Mouse (Mus musculus): ENCODE measurements around the gene Nlrp6. TPM values are rescaled to one million over a fixed set of nuclear protein-coding genes. Genes with fewer than 3 reads are reported as not detected.

Nlrp6 gene
- polyA plus RNA-seq, 1 experiment = not detected

DNA sequence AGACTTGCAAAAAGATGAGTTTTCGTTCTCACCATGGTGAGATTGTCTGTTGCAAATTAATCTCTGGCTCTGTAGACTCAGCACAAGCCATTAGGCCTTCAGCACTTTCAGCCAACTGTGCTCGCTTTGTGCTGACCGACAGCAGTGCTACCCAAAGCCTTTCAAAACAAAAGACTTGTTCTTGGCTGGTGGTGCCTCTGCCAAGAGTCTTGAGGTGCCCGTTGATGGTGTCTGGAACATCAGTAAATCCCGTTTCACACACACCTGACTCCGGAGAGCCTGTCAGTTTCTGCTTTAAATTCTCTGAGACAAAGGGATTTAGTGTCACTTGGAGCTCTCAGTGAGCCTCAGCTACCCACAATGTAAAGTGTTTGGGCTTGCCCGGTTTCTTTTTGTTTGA lies 26.7 kb upstream of the Nlrp6 start:
- H3K4me1 ChIP-seq (ENCODE audit: control insufficient read depth, insufficient read depth, low read length) = no peaks in the 10 kb centered on the region
- TF ChIP-seq CTCF (IDR thresholded peaks at IDR 0.05; ENCODE audit: borderline replicate concordance, insufficient read depth, low read length) = no peak
- no peak for TF ChIP-seq POLR2A (IDR thresholded peaks at IDR 0.05; ENCODE audit: low read depth, low read length)
- H3K27ac ChIP-seq (ENCODE audit: insufficient read depth, low read length) = no peak overlapping the region
- no peak overlapping the region for H3K4me3 ChIP-seq (ENCODE audit: insufficient read depth, low read length)

DNA sequence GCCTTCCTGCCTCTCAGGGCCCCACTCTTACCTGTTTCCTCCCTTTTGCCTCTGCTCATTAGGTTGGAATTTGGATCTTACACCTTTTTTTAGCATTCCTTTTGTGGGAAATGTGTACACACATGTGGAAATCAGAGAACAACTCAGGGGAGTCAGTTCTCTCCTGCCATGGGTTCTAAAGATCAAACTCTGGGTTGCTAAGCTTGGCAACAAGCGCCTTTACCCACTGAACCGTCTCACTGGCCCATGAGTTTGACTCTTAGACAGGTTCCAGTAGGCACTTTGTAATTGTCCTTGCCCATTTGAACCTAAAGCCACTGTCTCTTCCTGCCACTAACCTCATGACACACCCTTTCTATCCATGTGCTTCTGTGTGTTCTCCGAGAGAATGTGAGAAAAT lies 26.1 kb upstream of the Nlrp6 start:
- TF ChIP-seq POLR2A (IDR thresholded peaks at IDR 0.05; ENCODE audit: low read depth, low read length) (no peak), CTCF (IDR thresholded peaks at IDR 0.05; ENCODE audit: borderline replicate concordance, insufficient read depth, low read length) (no peak)
- Histone ChIP-seq H3K4me1 (ENCODE audit: control insufficient read depth, insufficient read depth, low read length) (no peaks in the 10 kb centered on the region), H3K4me3 (ENCODE audit: insufficient read depth, low read length) (no peak overlapping the region), H3K27ac (ENCODE audit: insufficient read depth, low read length) (no peak overlapping the region)

DNA sequence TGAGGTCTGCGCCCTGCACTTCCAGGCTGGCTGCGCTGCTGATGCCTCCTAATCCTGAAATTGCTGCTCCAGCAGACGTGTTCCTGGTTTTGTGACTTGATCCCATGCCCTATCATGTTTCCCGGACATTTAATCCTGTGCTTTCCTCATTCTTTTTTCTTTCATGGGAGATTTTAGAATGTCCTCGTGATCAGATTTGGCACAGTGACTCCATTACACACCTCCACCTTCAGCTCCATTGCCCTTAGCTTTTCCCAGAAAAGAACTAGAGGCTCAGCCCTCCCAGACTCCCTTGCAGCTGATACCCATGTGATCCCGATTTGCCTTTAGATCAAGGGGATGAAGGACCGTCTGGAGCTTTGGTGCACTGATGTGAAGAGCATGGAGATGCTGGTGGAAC lies 22.8 kb upstream of the Nlrp6 start:
- Histone ChIP-seq H3K4me3 (ENCODE audit: insufficient read depth, low read length) (no peak overlapping the region), H3K4me1 (ENCODE audit: control insufficient read depth, insufficient read depth, low read length) (no peaks in the 10 kb centered on the region), H3K27ac (ENCODE audit: insufficient read depth, low read length) (no peak overlapping the region)
- TF ChIP-seq POLR2A (IDR thresholded peaks at IDR 0.05; ENCODE audit: low read depth, low read length) = no peak
- no peak for TF ChIP-seq CTCF (IDR thresholded peaks at IDR 0.05; ENCODE audit: borderline replicate concordance, insufficient read depth, low read length)

DNA sequence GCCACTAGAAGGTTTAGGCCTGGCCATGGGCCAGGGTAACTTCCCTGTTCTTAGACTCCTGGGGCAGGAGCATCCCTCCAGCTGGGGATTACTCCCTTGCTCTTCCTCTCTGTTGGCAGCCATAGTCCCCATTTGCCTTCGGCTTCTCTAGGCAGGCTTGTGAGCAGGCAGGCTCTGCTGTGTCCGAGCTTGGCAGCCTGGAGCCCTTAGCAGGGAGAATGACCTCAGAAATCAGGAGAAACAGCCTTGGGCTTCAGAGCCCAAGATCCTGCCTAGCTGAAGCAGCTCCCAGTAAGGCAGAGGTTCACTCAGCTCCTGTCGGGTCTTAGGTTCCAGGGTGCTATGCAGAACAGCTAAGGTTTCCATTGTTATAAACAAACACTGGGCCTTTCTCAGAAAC lies 21.6 kb upstream of the Nlrp6 start:
- Histone ChIP-seq H3K4me3 (ENCODE audit: insufficient read depth, low read length) (no peak overlapping the region), H3K4me1 (ENCODE audit: control insufficient read depth, insufficient read depth, low read length) (no peaks in the 10 kb centered on the region), H3K27ac (ENCODE audit: insufficient read depth, low read length) (no peak overlapping the region)
- no peak for TF ChIP-seq CTCF (IDR thresholded peaks at IDR 0.05; ENCODE audit: borderline replicate concordance, insufficient read depth, low read length)
- no peak for TF ChIP-seq POLR2A (IDR thresholded peaks at IDR 0.05; ENCODE audit: low read depth, low read length)

DNA sequence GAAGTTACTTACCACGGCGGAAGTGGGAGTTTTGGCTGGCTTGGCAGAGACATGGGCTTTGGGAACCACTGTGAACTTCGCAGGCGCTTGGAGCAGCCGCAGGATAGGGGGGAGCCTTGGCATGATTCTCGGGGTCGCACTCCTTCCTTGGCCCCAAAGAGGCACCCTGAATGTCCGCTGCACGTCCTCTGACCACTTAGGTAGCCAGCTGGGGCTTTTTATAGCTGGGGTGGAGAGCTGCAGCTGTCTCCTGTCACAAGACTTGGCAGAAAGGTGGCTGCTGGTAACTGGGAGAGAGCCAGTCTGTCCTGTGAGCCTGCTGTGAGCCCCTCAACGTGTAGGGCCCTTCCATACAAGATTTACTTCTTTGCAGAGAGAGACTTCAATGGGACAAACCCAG lies 20.5 kb upstream of the Nlrp6 start, which contains the start of gene Cox8b:
Cox8b (minus strand) TSS at position 227 of the 400 bp plus-strand sequence.
- H3K27ac ChIP-seq (ENCODE audit: insufficient read depth, low read length) = no peak within 1 kb of the TSS
- no peak within 1 kb of the TSS for H3K4me3 ChIP-seq (ENCODE audit: insufficient read depth, low read length)
- H3K4me1 ChIP-seq (ENCODE audit: control insufficient read depth, insufficient read depth, low read length) = no peaks in the 10 kb centered on the region
- TF ChIP-seq CTCF (IDR thresholded peaks at IDR 0.05; ENCODE audit: borderline replicate concordance, insufficient read depth, low read length) (no peak), POLR2A (IDR thresholded peaks at IDR 0.05; ENCODE audit: low read depth, low read length) (no peak)

DNA sequence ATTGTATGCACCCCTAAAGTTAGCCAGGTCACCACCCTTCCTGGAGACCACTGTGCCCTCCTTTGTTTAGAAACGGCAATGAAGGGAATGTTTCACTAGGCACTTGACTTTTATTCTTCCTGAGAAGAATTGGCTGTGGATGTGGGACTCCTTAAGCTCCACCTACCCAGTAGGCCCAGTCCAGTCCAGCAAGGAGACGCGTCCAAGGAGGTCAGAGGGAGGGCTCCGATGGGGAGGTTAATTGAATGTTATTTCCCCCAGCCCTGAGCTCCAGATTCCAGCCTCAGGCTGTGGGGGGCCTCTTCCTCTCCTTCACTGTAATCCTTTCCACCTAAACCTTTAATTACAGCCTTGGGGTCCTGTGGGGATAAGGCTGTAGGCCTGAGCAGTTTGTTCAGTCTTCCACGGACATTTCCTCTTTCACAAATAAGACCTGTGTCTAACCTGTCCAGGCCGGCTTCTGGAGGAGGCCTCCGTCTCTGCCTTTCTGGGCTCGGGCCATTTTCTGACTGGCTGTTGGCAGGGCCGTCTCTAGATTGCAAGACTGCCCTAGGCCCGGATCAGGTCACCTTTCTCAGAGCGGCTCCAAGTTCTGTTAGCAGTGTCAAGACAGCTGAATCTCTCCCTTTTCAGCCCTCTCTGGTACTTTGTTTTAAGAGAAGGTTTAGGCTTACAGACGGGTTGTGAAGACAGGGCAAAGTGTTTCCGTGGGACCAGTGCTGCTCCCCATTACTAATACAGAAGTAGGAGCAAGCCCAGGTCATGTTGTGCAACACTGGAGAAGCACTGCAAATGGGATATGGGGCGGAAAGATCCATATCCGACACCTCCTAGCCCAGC lies 18.4 kb upstream of the Nlrp6 start:
- Histone ChIP-seq H3K27ac (ENCODE audit: insufficient read depth, low read length) (no peak overlapping the region), H3K4me1 (ENCODE audit: control insufficient read depth, insufficient read depth, low read length) (no peaks in the 10 kb centered on the region), H3K4me3 (ENCODE audit: insufficient read depth, low read length) (no peak overlapping the region)
- no peak for TF ChIP-seq POLR2A (IDR thresholded peaks at IDR 0.05; ENCODE audit: low read depth, low read length)
- TF ChIP-seq CTCF (IDR thresholded peaks at IDR 0.05; ENCODE audit: borderline replicate concordance, insufficient read depth, low read length) = no peak

DNA sequence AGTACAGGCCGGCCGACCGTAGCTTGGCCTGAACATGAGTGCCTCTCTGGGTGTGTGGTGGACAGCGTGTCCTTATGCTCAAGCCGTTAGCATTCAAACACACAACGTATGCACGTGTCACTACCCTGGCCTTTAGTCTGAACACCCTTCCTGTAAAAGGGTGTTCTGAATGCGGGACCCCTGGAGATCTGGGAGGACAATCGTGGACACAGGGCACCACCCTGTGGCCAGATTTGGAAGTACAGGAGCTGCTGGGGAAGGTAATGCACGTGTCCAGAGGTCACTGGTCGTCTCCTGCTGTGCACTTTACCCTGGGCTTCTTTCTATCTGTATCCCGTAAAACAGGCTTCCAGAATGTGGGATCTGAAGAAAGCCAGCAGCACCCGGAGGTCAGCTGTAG lies 17.5 kb upstream of the Nlrp6 start:
- H3K27ac ChIP-seq (ENCODE audit: insufficient read depth, low read length) = no peak overlapping the region
- no peaks in the 10 kb centered on the region for H3K4me1 ChIP-seq (ENCODE audit: control insufficient read depth, insufficient read depth, low read length)
- peak; percentile 85 for TF ChIP-seq CTCF (IDR thresholded peaks at IDR 0.05; ENCODE audit: borderline replicate concordance, insufficient read depth, low read length)
- no peak for TF ChIP-seq POLR2A (IDR thresholded peaks at IDR 0.05; ENCODE audit: low read depth, low read length)
- H3K4me3 ChIP-seq (ENCODE audit: insufficient read depth, low read length) = no peak overlapping the region

DNA sequence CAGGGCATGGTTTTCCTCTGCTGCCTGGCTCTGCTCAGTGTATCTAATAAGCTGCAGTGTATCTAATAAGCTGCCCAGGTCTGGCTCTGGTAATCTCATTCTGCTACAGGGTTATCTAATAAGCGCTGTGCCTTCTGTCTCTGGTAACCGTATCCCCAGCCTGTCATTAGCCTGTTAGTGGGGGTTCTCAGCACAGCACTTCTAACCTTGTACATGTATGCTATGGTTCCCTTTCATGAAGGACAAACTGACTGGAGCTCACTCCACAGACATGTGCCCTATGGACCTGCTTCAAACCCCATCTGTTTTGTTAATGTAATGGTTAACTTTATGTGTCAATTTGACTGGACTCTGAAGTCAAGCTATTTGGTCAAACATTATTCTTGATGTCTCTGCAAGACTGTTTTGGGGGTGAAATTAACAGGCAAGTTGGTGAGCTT lies 15.0 kb upstream of the Nlrp6 start:
- TF ChIP-seq CTCF (IDR thresholded peaks at IDR 0.05; ENCODE audit: borderline replicate concordance, insufficient read depth, low read length) = no peak
- no peak for TF ChIP-seq POLR2A (IDR thresholded peaks at IDR 0.05; ENCODE audit: low read depth, low read length)

DNA sequence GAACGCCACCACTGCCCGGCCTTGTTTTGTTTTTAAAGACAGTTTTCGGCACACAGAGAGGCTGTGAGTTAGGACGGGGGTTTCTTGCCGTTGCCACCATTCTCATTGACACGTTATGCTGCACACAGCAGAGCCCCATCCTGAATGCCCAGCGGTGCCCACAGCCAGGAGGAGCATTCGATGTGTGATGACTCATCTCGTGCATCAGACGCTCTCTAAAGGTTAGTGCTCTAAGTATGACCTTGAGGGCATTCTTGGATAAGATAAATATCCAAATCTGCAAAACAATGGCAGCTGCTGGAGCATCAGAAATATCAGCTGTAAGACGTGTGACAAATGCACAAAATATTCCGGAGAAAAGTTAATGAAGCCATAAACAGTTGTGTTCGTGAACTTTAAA lies 13.6 kb upstream of the Nlrp6 start:
- Histone ChIP-seq H3K4me1 (ENCODE audit: control insufficient read depth, insufficient read depth, low read length) (no peaks in the 10 kb centered on the region), H3K27ac (ENCODE audit: insufficient read depth, low read length) (no peak overlapping the region), H3K4me3 (ENCODE audit: insufficient read depth, low read length) (no peak overlapping the region)
- no peak for TF ChIP-seq POLR2A (IDR thresholded peaks at IDR 0.05; ENCODE audit: low read depth, low read length)
- TF ChIP-seq CTCF (IDR thresholded peaks at IDR 0.05; ENCODE audit: borderline replicate concordance, insufficient read depth, low read length) = no peak

More for the DNA sequence above, 15.0 kb upstream of the Nlrp6 start:
- Histone ChIP-seq H3K4me3 (ENCODE audit: insufficient read depth, low read length) (no peak overlapping the region), H3K27ac (ENCODE audit: insufficient read depth, low read length) (no peak overlapping the region), H3K4me1 (ENCODE audit: control insufficient read depth, insufficient read depth, low read length) (no peaks in the 10 kb centered on the region)

DNA sequence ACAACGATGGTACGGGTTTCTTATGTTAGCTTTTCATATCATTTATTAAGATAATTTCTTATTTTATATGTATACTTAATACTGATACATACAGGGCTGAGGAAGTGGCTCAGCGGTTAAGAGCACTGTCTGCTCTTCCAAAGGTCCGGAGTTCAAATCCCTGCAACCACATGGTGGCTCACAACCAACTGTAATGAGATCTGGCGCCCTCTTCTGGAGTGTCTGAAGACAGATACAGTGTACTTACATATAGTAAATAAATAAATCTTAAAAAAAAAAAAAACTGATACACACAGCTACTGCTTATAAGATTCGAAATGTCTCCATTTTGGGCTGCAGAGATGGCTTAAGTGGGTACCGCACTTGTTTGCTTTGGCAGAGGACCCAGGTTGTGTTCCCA lies 13.0 kb upstream of the Nlrp6 start:
- no peak for TF ChIP-seq POLR2A (IDR thresholded peaks at IDR 0.05; ENCODE audit: low read depth, low read length)
- no peak for TF ChIP-seq CTCF (IDR thresholded peaks at IDR 0.05; ENCODE audit: borderline replicate concordance, insufficient read depth, low read length)
- no peak overlapping the region for H3K4me3 ChIP-seq (ENCODE audit: insufficient read depth, low read length)
- H3K27ac ChIP-seq (ENCODE audit: insufficient read depth, low read length) = no peak overlapping the region
- H3K4me1 ChIP-seq (ENCODE audit: control insufficient read depth, insufficient read depth, low read length) = no peaks in the 10 kb centered on the region

Data from embryonic fibroblast, embryonic 13.5 days (primary cell).